In genomic region chr17:78254256-78254655, GRCm38 (mm10) we compare ENCODE assay signal across 10 mouse cellular contexts. TPM values are rescaled to one million over a fixed set of nuclear protein-coding genes. Genes with fewer than 3 reads are reported as not detected.
DNase-seq lines count a peak whose midpoint lies in the region; ATAC-seq lines count a peak whose summit lies in the region.
"Had no signal": no experiment of that assay in that cellular context is flagged by ENCODE, and none has a peak within 500 bp of the region (broad histone marks: within the 10 kb centered on the region; RNA-seq: fewer than 3 reads in every experiment).

No protein-coding gene starts in this region.

- H3K4me1 ChIP-seq in hindbrain, embryonic 12.5 days, result peaks cover 7% of the 10 kb centered on the region
- H3K4me1 ChIP-seq in midbrain, embryonic 14.5 days (ENCODE audit: control insufficient read depth, insufficient read depth, low read length), result 0 out of 2 replicates have a peak, but pooled peaks cover 5% of the 10 kb centered on the region

- no peaks in the 10 kb centered on the region for H3K36me3 ChIP-seq in hindbrain, embryonic 12.5 days
- H3K36me3 ChIP-seq in midbrain, embryonic 14.5 days (ENCODE audit: control insufficient read depth, insufficient read depth, low read length), result no peaks in the 10 kb centered on the region

- WGBS in hindbrain, embryonic 12.5 days, result 53% methylated on average over 8 of the region's 8 CpGs
- WGBS in midbrain, embryonic 14.5 days, result 56% methylated on average over 8 of the region's 8 CpGs

- no peak overlapping the region for H3K9ac ChIP-seq in hindbrain, embryonic 12.5 days
- H3K9ac ChIP-seq in midbrain, embryonic 14.5 days (replicated peaks; ENCODE audit: low read length), result no peak overlapping the region

- H3K27me3 ChIP-seq in hindbrain, embryonic 12.5 days, result no peaks in the 10 kb centered on the region
- H3K27me3 ChIP-seq in midbrain, embryonic 14.5 days (ENCODE audit: control insufficient read depth, insufficient read depth, low read length), result no peaks in the 10 kb centered on the region

- H3K27ac ChIP-seq in hindbrain, embryonic 12.5 days, result no peak overlapping the region
- H3K27ac ChIP-seq in midbrain, embryonic 14.5 days (replicated peaks; ENCODE audit: low read depth, low read length), result no peak overlapping the region

- H3K9me3 ChIP-seq in hindbrain, embryonic 12.5 days (replicated peaks), result no peaks in the 10 kb centered on the region
- H3K9me3 ChIP-seq in midbrain, embryonic 14.5 days (ENCODE audit: control insufficient read depth, low read length), result no peaks in the 10 kb centered on the region

- H3K4me2 ChIP-seq in hindbrain, embryonic 12.5 days (replicated peaks), result peak overlapping the region; percentile 17
- H3K4me2 ChIP-seq in midbrain, embryonic 14.5 days (ENCODE audit: low read length), result 0 out of 2 replicates have a peak overlapping the region, but pooled peaks have one; percentile 1

- intact Hi-C loops in heart, postnatal 10 days (cut with DNase I), result no loop called here

- ATAC-seq in common myeloid progenitor, adult 5-6 weeks (replicated peaks; ENCODE audit: low read depth, poor library complexity, severe bottlenecking), result peak; percentile 75
- peak; percentile 41 for ATAC-seq in hindbrain, embryonic 12.5 days (ENCODE audit: low FRiP score)
- ATAC-seq in midbrain, embryonic 14.5 days (ENCODE audit: low FRiP score, low TSS enrichment), result no peak
- no peak for ATAC-seq in erythroblast, adult 5-6 weeks (replicated peaks; ENCODE audit: low FRiP score, poor library complexity, severe bottlenecking)

- peak; percentile 11 for DNase-seq in heart, postnatal 4 days
- no peak for DNase-seq in heart, postnatal 10 days
- DNase-seq in midbrain, embryonic 14.5 days, result peak; percentile 58
- DNase-seq in cerebellum, adult 18-20 months, result no peak
- DNase-seq: adrenal gland, postnatal 14 days; lung, adult 2 months; thymus, postnatal 14 days had no signal

- H3K4me3 ChIP-seq in hindbrain, embryonic 12.5 days, result no peak overlapping the region
- H3K4me3 ChIP-seq in midbrain, embryonic 14.5 days (replicated peaks; ENCODE audit: low read depth, low read length), result no peak overlapping the region

RNA-seq across cellular contexts. Expression of gene Crim1, which starts 54.2 kb away (rescaled TPM):
- total RNA-seq in heart, postnatal 4 days (2021), result 10 to 100 TPM; 40.1 to 42.1 TPM
- total RNA-seq in heart, postnatal 10 days (2021), result 10 to 100 TPM; 44.8 to 47.1 TPM
- total RNA-seq in common myeloid progenitor, adult 5-6 weeks (2017), result 4.1 and 8.6 TPM in 2 replicates
- 11.0 and 12.7 TPM in 2 replicates for polyA plus RNA-seq in hindbrain, embryonic 12.5 days (2016; fragmentation: Nextera tagmentation; extraction: Ambion mirVana)
- polyA plus RNA-seq in midbrain, embryonic 14.5 days (2014; fragmentation: Nextera tagmentation; extraction: Ambion mirVana), result 11.9 and 13.6 TPM in 2 replicates
- total RNA-seq in erythroblast, adult 5-6 weeks (2015; ENCODE audit: low replicate concordance), result 1.0 and 1.5 TPM in 2 replicates
- under 0.01 and 2.2 TPM in 2 replicates for total RNA-seq in erythroblast, adult 5-6 weeks (2017; ENCODE audit: low replicate concordance)

Comparison
In these comparisons a context has a peak if more than half of its experiments do, and no peak if none do; other contexts are left out.
1. DNase-seq: peak in heart, postnatal 4 days (single experiment) and midbrain, embryonic 14.5 days (single experiment); none in heart, postnatal 10 days (0 of 2) and cerebellum, adult 18-20 months (0 of 2).
2. ATAC-seq: peak in common myeloid progenitor, adult 5-6 weeks (single experiment) and hindbrain, embryonic 12.5 days (single experiment); none in midbrain, embryonic 14.5 days (single experiment) and erythroblast, adult 5-6 weeks (single experiment).